Mouse (Mus musculus) adrenal gland, adult 8-10 months (tissue): Measurements from ENCODE around the gene Gm29110. TPM values are rescaled to one million over a fixed set of nuclear protein-coding genes. Genes with fewer than 3 reads are reported as not detected.
"Not testable (repeated sequence)": the region's sequence is repeated elsewhere in the genome, so short reads cannot be mapped to it uniquely, and the experiment has no call there.

Experiments
- DNase-seq: peaks from one replicate; pipeline ENCODE4 v3.0.0; 2022
- total RNA-seq, 4 experiments: library from RNA; stranded (reverse); gene quantifications; 2 replicates each; pipeline ENCODE4 v1.2.4; 2022

The Gm29110 gene
- not detected for total RNA-seq

- DNase-seq, result not testable (repeated sequence)
Measured at GRCm38 (mm10) chrY:74470231-74470630, at the start of gene Gm29110. Gene Gm29110 (plus strand): TSS chrY:74470531.

Other genes with a start within 250 kb of the Gm29110 start
- not detected for gene Gm21913, start 153.4 kb downstream of the Gm29110 start, total RNA-seq